ENCODE assay signal across 22 mouse cellular contexts in genomic region chr16:22080125-22080710, GRCm38 (mm10).
DNase-seq lines count a peak whose midpoint lies in the region; ATAC-seq and TF ChIP-seq lines count a peak whose summit lies in the region.
"Had no signal": no experiment of that assay in that cellular context is flagged by ENCODE, and none has a peak within 500 bp of the region (broad histone marks: within the 10 kb centered on the region; RNA-seq: fewer than 3 reads in every experiment).

No protein-coding gene starts in this region.

- H3K4me3 ChIP-seq in gastrocnemius, adult 2 months, result no peak overlapping the region
- no peak overlapping the region for H3K4me3 ChIP-seq in limb, embryonic 13.5 days
- no peak overlapping the region for H3K4me3 ChIP-seq in limb, embryonic 14.5 days (replicated peaks; ENCODE audit: low read length)
- no peak overlapping the region for H3K4me3 ChIP-seq in stomach, postnatal 0 days (ENCODE audit: low read depth, low read length)
- H3K4me3 ChIP-seq: embryonic facial prominence, embryonic 13.5 days; embryonic facial prominence, embryonic 15.5 days; erythroblast, embryonic 14.5 days; forebrain, embryonic 10.5 days had no signal

- DNase-seq in gastrocnemius, adult 2 months, result no peak
- no peak for DNase-seq in gastrocnemius, postnatal 36 days
- DNase-seq in limb, embryonic 14.5 days (ENCODE audit: low spot score), result peak; percentile 9
- peak; percentile 53 for DNase-seq in stomach, postnatal 0 days (ENCODE audit: low spot score)
- DNase-seq in cerebellum, adult 8-10 months, result no peak
- no peak for DNase-seq in kidney, adult 9 months
- DNase-seq: adrenal gland, adult 2 months; adrenal gland, postnatal 10 days; adrenal gland, postnatal 25 days; cerebellum, adult 11 months; cerebellum, adult 18-20 months; cerebellum, adult 9-11 months; cerebellum, postnatal 14 days; cerebellum, postnatal 36 days; embryo, embryonic 11 days had no signal

- ATAC-seq in limb, embryonic 13.5 days (ENCODE audit: low FRiP score, low read depth), result peak; percentile 64
- peak; percentile 77; the same call in 1 of the 2 replicates for ATAC-seq in limb, embryonic 14.5 days (ENCODE audit: low FRiP score, low read depth)
- ATAC-seq in stomach, postnatal 0 days (ENCODE audit: low FRiP score, low TSS enrichment), result peak; percentile 79
- ATAC-seq: forebrain, embryonic 14.5 days; forebrain, embryonic 16.5 days had no signal

- intact Hi-C loops in gastrocnemius, adult 2 months (cut with DNase I), result no loop called here
- intact Hi-C loops in gastrocnemius, postnatal 36 days (cut with DNase I), result no loop called here

- peak overlapping the region; percentile 43 for H3K27ac ChIP-seq in gastrocnemius, adult 2 months
- no peak overlapping the region for H3K27ac ChIP-seq in limb, embryonic 13.5 days
- H3K27ac ChIP-seq in limb, embryonic 14.5 days (replicated peaks; ENCODE audit: low read depth, low read length), result no peak overlapping the region; the same call in 1 of the 2 replicates
- no peak overlapping the region for H3K27ac ChIP-seq in stomach, postnatal 0 days (replicated peaks)
- H3K27ac ChIP-seq: embryonic facial prominence, embryonic 13.5 days; embryonic facial prominence, embryonic 15.5 days; forebrain, embryonic 10.5 days had no signal

- no peak for TF ChIP-seq CTCF in gastrocnemius, adult 2 months (IDR thresholded peaks at IDR 0.05)
- TF ChIP-seq CTCF in stomach, postnatal 0 days (IDR thresholded peaks at IDR 0.05; ENCODE audit: low read depth), result no peak

- H3K27me3 ChIP-seq in limb, embryonic 13.5 days, result no peaks in the 10 kb centered on the region
- H3K27me3 ChIP-seq in limb, embryonic 14.5 days (ENCODE audit: control insufficient read depth, insufficient read depth, low read length), result no peaks in the 10 kb centered on the region
- no peaks in the 10 kb centered on the region for H3K27me3 ChIP-seq in stomach, postnatal 0 days (ENCODE audit: control insufficient read depth, insufficient read depth, low read length)
- H3K27me3 ChIP-seq: embryonic facial prominence, embryonic 13.5 days; embryonic facial prominence, embryonic 15.5 days had no signal

- H3K4me1 ChIP-seq in limb, embryonic 13.5 days, result no peaks in the 10 kb centered on the region; the same call in 1 of the 2 replicates
- H3K4me1 ChIP-seq in limb, embryonic 14.5 days (ENCODE audit: control insufficient read depth, insufficient read depth, low read length), result no peaks in the 10 kb centered on the region
- H3K4me1 ChIP-seq in stomach, postnatal 0 days (replicated peaks; ENCODE audit: control insufficient read depth, insufficient read depth), result no peaks in the 10 kb centered on the region
- H3K4me1 ChIP-seq: embryonic facial prominence, embryonic 13.5 days; embryonic facial prominence, embryonic 15.5 days had no signal

- H3K36me3 ChIP-seq in limb, embryonic 13.5 days, result peaks cover 82% of the 10 kb centered on the region
- H3K36me3 ChIP-seq in limb, embryonic 14.5 days (ENCODE audit: control insufficient read depth, insufficient read depth, low read length), result peaks cover 74% of the 10 kb centered on the region
- H3K36me3 ChIP-seq in stomach, postnatal 0 days (ENCODE audit: control insufficient read depth, insufficient read depth, low read length), result peaks cover 15% of the 10 kb centered on the region

- no peak overlapping the region for H3K9ac ChIP-seq in limb, embryonic 13.5 days
- H3K9ac ChIP-seq in limb, embryonic 14.5 days (ENCODE audit: low read depth, low read length, severe bottlenecking), result no peak overlapping the region
- H3K9ac ChIP-seq in stomach, postnatal 0 days (ENCODE audit: low read length), result no peak overlapping the region
- H3K9ac ChIP-seq: embryonic facial prominence, embryonic 13.5 days; embryonic facial prominence, embryonic 15.5 days had no signal

- no peak for TF ChIP-seq POLR2A in limb, embryonic 14.5 days (IDR thresholded peaks at IDR 0.05; ENCODE audit: borderline replicate concordance, extremely low read depth, insufficient read depth, insufficient read length)

- no peak for TF ChIP-seq EP300 in stomach, postnatal 0 days (optimal IDR thresholded peaks at IDR 0.05)

- H3K4me2 ChIP-seq in limb, embryonic 13.5 days (replicated peaks), result no peak overlapping the region
- H3K4me2 ChIP-seq in limb, embryonic 14.5 days (replicated peaks; ENCODE audit: low read depth, low read length, severe bottlenecking), result no peak overlapping the region
- no peak overlapping the region for H3K4me2 ChIP-seq in stomach, postnatal 0 days (replicated peaks; ENCODE audit: low read depth)
- H3K4me2 ChIP-seq: embryonic facial prominence, embryonic 13.5 days; embryonic facial prominence, embryonic 15.5 days had no signal

- no peaks in the 10 kb centered on the region for H3K9me3 ChIP-seq in limb, embryonic 13.5 days
- H3K9me3 ChIP-seq in limb, embryonic 14.5 days (ENCODE audit: control insufficient read depth, low read length), result no peaks in the 10 kb centered on the region
- no peaks in the 10 kb centered on the region for H3K9me3 ChIP-seq in stomach, postnatal 0 days (ENCODE audit: control insufficient read depth, low read length)
- H3K9me3 ChIP-seq: embryonic facial prominence, embryonic 13.5 days; embryonic facial prominence, embryonic 15.5 days; forebrain, embryonic 10.5 days had no signal

- 68% methylated on average over 12 of the region's 12 CpGs for WGBS in limb, embryonic 13.5 days
- 60% methylated on average over 12 of the region's 12 CpGs for WGBS in limb, embryonic 14.5 days
- 80% methylated on average over 12 of the region's 12 CpGs for WGBS in stomach, postnatal 0 days

Comparison
In these comparisons a context has a peak if more than half of its experiments do, and no peak if none do; other contexts are left out.
1. DNase-seq: peak in limb, embryonic 14.5 days (single experiment) and stomach, postnatal 0 days (single experiment); none in gastrocnemius, adult 2 months (single experiment), gastrocnemius, postnatal 36 days (0 of 2), cerebellum, adult 8-10 months (single experiment) and kidney, adult 9 months (single experiment).
2. Peak in every context shown above with its lines, with median percentiles within 50 percentile points of each other: ATAC-seq.